Mouse (Mus musculus) Muller cell, postnatal 12 days (primary cell): ENCODE data around the gene Gm20481.
"Not testable (repeated sequence)": the region's sequence is repeated elsewhere in the genome, so short reads cannot be mapped to it uniquely, and the experiment has no call there.

Source experiments
- DNase-seq: peaks from one replicate; pipeline ENCODE4 v3.0.0-alpha.2; 2015; ENCODE audit errors: inconsistent ontology term

The Gm20481 gene

GRCm38 (mm10) chr17:35003022-35003838, 33.5 kb downstream of the Gm20481 start:
- DNase-seq: no peak

GRCm38 (mm10) chr17:35004075-35004717, 34.5 kb downstream of the Gm20481 start:
- no peak for DNase-seq

GRCm38 (mm10) chr17:35005158-35005557, 35.4 kb downstream of the Gm20481 start:
- no peak for DNase-seq

GRCm38 (mm10) chr17:35005902-35006301, 36.2 kb downstream of the Gm20481 start:
- not testable (repeated sequence) for DNase-seq

- DNase-seq: no peak
Measured at GRCm38 (mm10) chr17:35007387-35007991, 37.8 kb downstream of the Gm20481 start.

- no peak for DNase-seq
Measured at GRCm38 (mm10) chr17:35009586-35009985, 39.9 kb downstream of the Gm20481 start.

GRCm38 (mm10) chr17:35011440-35011839, 41.7 kb downstream of the Gm20481 start:
- no peak for DNase-seq

- no peak for DNase-seq
Measured at GRCm38 (mm10) chr17:35012430-35012829, 42.7 kb downstream of the Gm20481 start.

- no peak for DNase-seq
Measured at GRCm38 (mm10) chr17:35013221-35013620, 43.5 kb downstream of the Gm20481 start.

- no peak for DNase-seq
Measured at GRCm38 (mm10) chr17:35015296-35015695, 45.6 kb downstream of the Gm20481 start.

- DNase-seq: peak; percentile 88
Measured at GRCm38 (mm10) chr17:35016376-35016775, 46.7 kb downstream of the Gm20481 start, which contains the start of gene Vwa7. TSS of gene Vwa7 (plus strand) at chr17:35016579.

- DNase-seq: no peak
Measured at GRCm38 (mm10) chr17:35016791-35017705, 47.3 kb downstream of the Gm20481 start.

- no peak for DNase-seq
Measured at GRCm38 (mm10) chr17:35017706-35018030, 48.0 kb downstream of the Gm20481 start.

GRCm38 (mm10) chr17:35018171-35018570, 48.5 kb downstream of the Gm20481 start:
- no peak for DNase-seq

- DNase-seq: no peak
Measured at GRCm38 (mm10) chr17:35019894-35020293, 50.2 kb downstream of the Gm20481 start.

- DNase-seq: no peak
Measured at GRCm38 (mm10) chr17:35020551-35020950, 50.8 kb downstream of the Gm20481 start.

- DNase-seq: peak; percentile 94
Measured at GRCm38 (mm10) chr17:35021163-35021808, 51.6 kb downstream of the Gm20481 start.
